In genomic region chr15:31673038-31673437, GRCm38 (mm10) we compare ENCODE assay signal across 8 mouse cellular contexts.
DNase-seq lines count a peak whose midpoint lies in the region; ATAC-seq lines count a peak whose summit lies in the region.

No protein-coding gene starts in this region.

- no peak overlapping the region for H3K27ac ChIP-seq in hindbrain, embryonic 11.5 days (ENCODE audit: low read depth, low read length)
- H3K27ac ChIP-seq in hindbrain, embryonic 12.5 days: no peak overlapping the region
- no peak overlapping the region for H3K27ac ChIP-seq in neural tube, embryonic 13.5 days (replicated peaks)
- H3K27ac ChIP-seq in embryonic facial prominence, embryonic 14.5 days (replicated peaks; ENCODE audit: low read depth, low read length): no peak overlapping the region

- no peaks in the 10 kb centered on the region for H3K36me3 ChIP-seq in hindbrain, embryonic 11.5 days (ENCODE audit: control insufficient read depth, insufficient read depth, low read length)
- H3K36me3 ChIP-seq in hindbrain, embryonic 12.5 days: no peaks in the 10 kb centered on the region
- no peaks in the 10 kb centered on the region for H3K36me3 ChIP-seq in neural tube, embryonic 13.5 days
- no peaks in the 10 kb centered on the region for H3K36me3 ChIP-seq in embryonic facial prominence, embryonic 14.5 days (ENCODE audit: control insufficient read depth, insufficient read depth, low read length)

- WGBS in hindbrain, embryonic 11.5 days: 45% methylated on average over 5 of the region's 5 CpGs
- 58% methylated on average over 5 of the region's 5 CpGs for WGBS in hindbrain, embryonic 12.5 days
- whole genome bisulfite sequencing in neural tube, embryonic 13.5 days: 47% methylated on average over 5 of the region's 5 CpGs
- 45% methylated on average over 5 of the region's 5 CpGs for WGBS in embryonic facial prominence, embryonic 14.5 days

- no peak overlapping the region for H3K4me3 ChIP-seq in hindbrain, embryonic 11.5 days (ENCODE audit: low read depth, low read length)
- no peak overlapping the region for H3K4me3 ChIP-seq in hindbrain, embryonic 12.5 days
- no peak overlapping the region for H3K4me3 ChIP-seq in neural tube, embryonic 13.5 days
- H3K4me3 ChIP-seq in embryonic facial prominence, embryonic 14.5 days (ENCODE audit: low read depth, low read length): no peak overlapping the region

- no peak overlapping the region for H3K9ac ChIP-seq in hindbrain, embryonic 11.5 days (ENCODE audit: low read depth, low read length)
- H3K9ac ChIP-seq in hindbrain, embryonic 12.5 days: no peak overlapping the region
- no peak overlapping the region for H3K9ac ChIP-seq in neural tube, embryonic 13.5 days
- H3K9ac ChIP-seq in embryonic facial prominence, embryonic 14.5 days (ENCODE audit: low read depth, low read length): no peak overlapping the region

- ATAC-seq in hindbrain, embryonic 11.5 days (ENCODE audit: low FRiP score): no peak
- no peak for ATAC-seq in hindbrain, embryonic 12.5 days (ENCODE audit: low FRiP score)
- peak; percentile 47; the same call in 1 of the 2 replicates for ATAC-seq in neural tube, embryonic 13.5 days (ENCODE audit: low read depth)
- no peak for ATAC-seq in embryonic facial prominence, embryonic 14.5 days (ENCODE audit: low read depth)
- ATAC-seq in CD4-positive, CD25-positive, alpha-beta regulatory T cell, adult 4 months: no peak

- peak; percentile 9 for DNase-seq in hindbrain, embryonic 11.5 days (ENCODE audit: low spot score)
- no peak for DNase-seq in neural tube, embryonic 10.5 days (ENCODE audit: extremely low spot score, low spot score)
- peak; percentile 71 for DNase-seq in embryonic facial prominence, embryonic 14.5 days (ENCODE audit: low spot score)
- no peak for DNase-seq in left cerebral cortex, adult 8-10 months (ENCODE audit: low spot score in 2 of 2)
- DNase-seq in urinary bladder, postnatal 4 days (ENCODE audit: low spot score in 2 of 2): no peak

- H3K4me1 ChIP-seq in hindbrain, embryonic 11.5 days (replicated peaks; ENCODE audit: control insufficient read depth, insufficient read depth, low read length): no peaks in the 10 kb centered on the region
- no peaks in the 10 kb centered on the region for H3K4me1 ChIP-seq in hindbrain, embryonic 12.5 days
- 0 out of 2 replicates have a peak, but pooled peaks cover 10% of the 10 kb centered on the region for H3K4me1 ChIP-seq in neural tube, embryonic 13.5 days (replicated peaks)
- H3K4me1 ChIP-seq in embryonic facial prominence, embryonic 14.5 days (ENCODE audit: control insufficient read depth, insufficient read depth, low read length): no peaks in the 10 kb centered on the region

- no peaks in the 10 kb centered on the region for H3K27me3 ChIP-seq in hindbrain, embryonic 11.5 days (ENCODE audit: control insufficient read depth, insufficient read depth, low read length)
- no peaks in the 10 kb centered on the region for H3K27me3 ChIP-seq in hindbrain, embryonic 12.5 days
- no peaks in the 10 kb centered on the region for H3K27me3 ChIP-seq in neural tube, embryonic 13.5 days
- no peaks in the 10 kb centered on the region for H3K27me3 ChIP-seq in embryonic facial prominence, embryonic 14.5 days (replicated peaks; ENCODE audit: control insufficient read depth, insufficient read depth, low read length)

- H3K4me2 ChIP-seq in hindbrain, embryonic 11.5 days (replicated peaks; ENCODE audit: low read depth, low read length): no peak overlapping the region
- no peak overlapping the region for H3K4me2 ChIP-seq in hindbrain, embryonic 12.5 days (replicated peaks)
- no peak overlapping the region for H3K4me2 ChIP-seq in neural tube, embryonic 13.5 days
- no peak overlapping the region for H3K4me2 ChIP-seq in embryonic facial prominence, embryonic 14.5 days (ENCODE audit: low read depth, low read length)

- no peaks in the 10 kb centered on the region for H3K9me3 ChIP-seq in hindbrain, embryonic 11.5 days (ENCODE audit: control insufficient read depth, low read length)
- H3K9me3 ChIP-seq in hindbrain, embryonic 12.5 days (replicated peaks): no peaks in the 10 kb centered on the region
- H3K9me3 ChIP-seq in neural tube, embryonic 13.5 days: no peaks in the 10 kb centered on the region
- H3K9me3 ChIP-seq in embryonic facial prominence, embryonic 14.5 days (ENCODE audit: control insufficient read depth, low read length): no peaks in the 10 kb centered on the region

Comparison
In these comparisons a context has a peak if more than half of its experiments do, and no peak if none do; other contexts are left out.
1. DNase-seq: peak in hindbrain, embryonic 11.5 days (single experiment) and embryonic facial prominence, embryonic 14.5 days (single experiment); none in neural tube, embryonic 10.5 days (single experiment), left cerebral cortex, adult 8-10 months (0 of 2) and urinary bladder, postnatal 4 days (0 of 2).